Mouse (Mus musculus): Measurements from ENCODE around the gene Olfr714.
"Not testable (repeated sequence)": the region's sequence is repeated elsewhere in the genome, so short reads cannot be mapped to it uniquely, and the experiment has no call there.

The Olfr714 gene

DNA sequence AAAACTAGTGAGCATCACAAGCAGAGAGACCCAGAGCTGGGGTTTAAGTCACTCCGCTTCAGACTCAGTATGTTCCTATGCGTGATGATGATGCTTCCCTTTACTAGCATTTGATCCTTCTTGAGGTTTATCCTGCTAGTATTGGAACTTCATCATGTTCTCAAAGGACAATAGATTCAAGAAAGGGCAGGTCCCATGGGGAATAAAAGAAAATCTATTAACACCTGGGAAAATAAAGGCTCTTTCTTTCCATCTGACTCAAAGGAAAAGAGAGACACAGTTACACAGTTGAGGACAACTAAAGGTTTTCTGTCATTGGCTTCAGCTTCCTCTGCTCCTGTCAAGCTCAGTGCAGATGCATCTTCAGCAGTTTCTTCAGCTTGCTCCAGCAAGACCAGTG, at the start of gene Olfr714:
TSS of gene Olfr714 (plus strand) at position 301 of the 400 bp plus-strand sequence.
- H3K36me3 ChIP-seq (ENCODE audit: insufficient read depth, low read length), result no peaks in the 10 kb centered on the region
- TF ChIP-seq CTCF (conservative IDR thresholded peaks at IDR 0.05; ENCODE audit: low read length), result no peak
- no peak for TF ChIP-seq NANOG (IDR thresholded peaks at IDR 0.05; ENCODE audit: borderline replicate concordance, low read length)
- TF ChIP-seq POU5F1 (IDR thresholded peaks at IDR 0.05; ENCODE audit: borderline replicate concordance, low read length), result no peak
- no peaks in the 10 kb centered on the region for H3K4me1 ChIP-seq (replicated peaks; ENCODE audit: low read depth, low read length)
- H3K4me3 ChIP-seq (replicated peaks; ENCODE audit: low read length), result no peak within 1 kb of the TSS
- peaks cover 5% of the 10 kb centered on the region; the same call in 1 of the 2 replicates for H3K9me3 ChIP-seq (ENCODE audit: low read length)
- no peaks in the 10 kb centered on the region for H3K27me3 ChIP-seq (ENCODE audit: insufficient read depth, low read length)

DNA sequence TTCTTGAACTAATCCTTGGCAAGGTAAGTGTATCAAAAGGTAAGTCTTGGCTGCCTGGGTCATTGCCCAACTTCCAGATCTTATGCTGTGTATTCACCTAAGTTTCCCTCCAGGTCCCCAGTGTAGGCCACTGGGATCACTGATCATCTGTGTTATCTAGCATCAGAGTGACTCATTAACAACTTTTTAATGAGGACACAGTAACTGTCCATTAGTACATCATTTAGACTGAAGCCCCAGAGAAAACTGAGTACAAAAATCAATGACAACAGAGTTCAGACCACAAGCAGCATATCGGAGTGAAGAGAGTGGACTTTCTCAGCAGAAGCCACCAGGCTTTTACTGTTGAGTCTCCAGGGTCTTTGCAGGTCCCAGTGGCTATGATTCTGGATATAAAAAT, 39.9 kb upstream of the Olfr714 start, which contains the start of gene Olfr713:
TSS of gene Olfr713 (plus strand) at position 301 of the 400 bp plus-strand sequence.
- Histone ChIP-seq H3K9me3 (ENCODE audit: low read length) (no peaks in the 10 kb centered on the region), H3K4me3 (replicated peaks; ENCODE audit: low read length) (no peak within 1 kb of the TSS), H3K27me3 (ENCODE audit: insufficient read depth, low read length) (no peaks in the 10 kb centered on the region), H3K36me3 (ENCODE audit: insufficient read depth, low read length) (no peaks in the 10 kb centered on the region), H3K4me1 (replicated peaks; ENCODE audit: low read depth, low read length) (no peaks in the 10 kb centered on the region)
- no peak for TF ChIP-seq NANOG (IDR thresholded peaks at IDR 0.05; ENCODE audit: borderline replicate concordance, low read length)
- no peak for TF ChIP-seq POU5F1 (IDR thresholded peaks at IDR 0.05; ENCODE audit: borderline replicate concordance, low read length)
- no peak for TF ChIP-seq CTCF (conservative IDR thresholded peaks at IDR 0.05; ENCODE audit: low read length)

GRCm38 (mm10) chr7:107039934-107040563, 30.7 kb upstream of the Olfr714 start:
- no peaks in the 10 kb centered on the region for H3K4me1 ChIP-seq (replicated peaks; ENCODE audit: low read depth, low read length)
- H3K27me3 ChIP-seq (ENCODE audit: insufficient read depth, low read length), result no peaks in the 10 kb centered on the region
- H3K9me3 ChIP-seq (ENCODE audit: low read length), result no peaks in the 10 kb centered on the region
- TF ChIP-seq CTCF (conservative IDR thresholded peaks at IDR 0.05; ENCODE audit: low read length) (no peak), NANOG (IDR thresholded peaks at IDR 0.05; ENCODE audit: borderline replicate concordance, low read length) (no peak), POU5F1 (IDR thresholded peaks at IDR 0.05; ENCODE audit: borderline replicate concordance, low read length) (no peak)
- H3K36me3 ChIP-seq (ENCODE audit: insufficient read depth, low read length), result no peaks in the 10 kb centered on the region
- H3K4me3 ChIP-seq (replicated peaks; ENCODE audit: low read length), result no peak overlapping the region

GRCm38 (mm10) chr7:107043136-107043535, 27.6 kb upstream of the Olfr714 start:
- no peaks in the 10 kb centered on the region for H3K27me3 ChIP-seq (ENCODE audit: insufficient read depth, low read length)
- TF ChIP-seq CTCF (conservative IDR thresholded peaks at IDR 0.05; ENCODE audit: low read length) (no peak), POU5F1 (IDR thresholded peaks at IDR 0.05; ENCODE audit: borderline replicate concordance, low read length) (no peak), NANOG (IDR thresholded peaks at IDR 0.05; ENCODE audit: borderline replicate concordance, low read length) (no peak)
- H3K36me3 ChIP-seq (ENCODE audit: insufficient read depth, low read length), result no peaks in the 10 kb centered on the region
- H3K4me1 ChIP-seq (replicated peaks; ENCODE audit: low read depth, low read length), result no peaks in the 10 kb centered on the region
- no peak overlapping the region for H3K4me3 ChIP-seq (replicated peaks; ENCODE audit: low read length)
- H3K9me3 ChIP-seq (ENCODE audit: low read length), result no peaks in the 10 kb centered on the region

- no peak for TF ChIP-seq CTCF (conservative IDR thresholded peaks at IDR 0.05; ENCODE audit: low read length)
- TF ChIP-seq NANOG (IDR thresholded peaks at IDR 0.05; ENCODE audit: borderline replicate concordance, low read length), result no peak
- no peak for TF ChIP-seq POU5F1 (IDR thresholded peaks at IDR 0.05; ENCODE audit: borderline replicate concordance, low read length)
Measured at GRCm38 (mm10) chr7:107044407-107044806, 26.4 kb upstream of the Olfr714 start.

DNA sequence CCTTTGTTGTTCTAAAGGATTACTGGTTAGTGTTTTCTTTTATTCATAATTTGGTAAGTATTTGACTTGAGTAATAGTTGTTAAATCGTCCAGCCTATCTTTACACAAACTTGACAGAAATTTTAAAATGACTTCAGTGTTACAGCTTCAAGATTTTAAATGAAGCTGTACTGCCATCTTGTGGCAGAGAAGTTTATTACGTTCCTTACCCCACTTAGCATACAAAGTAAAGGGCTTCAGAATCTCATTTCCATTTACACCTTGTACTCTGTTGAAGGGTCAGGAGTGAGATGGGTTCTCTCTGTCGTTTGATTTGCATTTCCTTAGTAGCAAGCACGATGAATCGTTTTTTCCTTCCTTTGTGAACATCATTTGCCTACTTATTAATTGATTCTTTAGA, 24.9 kb upstream of the Olfr714 start:
- no peaks in the 10 kb centered on the region for H3K9me3 ChIP-seq (ENCODE audit: low read length)
- no peaks in the 10 kb centered on the region for H3K36me3 ChIP-seq (ENCODE audit: insufficient read depth, low read length)
- H3K4me3 ChIP-seq (replicated peaks; ENCODE audit: low read length), result no peak overlapping the region
- no peak for TF ChIP-seq POU5F1 (IDR thresholded peaks at IDR 0.05; ENCODE audit: borderline replicate concordance, low read length)
- peak; percentile 50 for TF ChIP-seq CTCF (conservative IDR thresholded peaks at IDR 0.05; ENCODE audit: low read length)
- no peaks in the 10 kb centered on the region for H3K4me1 ChIP-seq (replicated peaks; ENCODE audit: low read depth, low read length)
- H3K27me3 ChIP-seq (ENCODE audit: insufficient read depth, low read length), result no peaks in the 10 kb centered on the region

More at GRCm38 (mm10) chr7:107044407-107044806, 26.4 kb upstream of the Olfr714 start:
- Histone ChIP-seq H3K36me3 (ENCODE audit: insufficient read depth, low read length) (no peaks in the 10 kb centered on the region), H3K4me1 (replicated peaks; ENCODE audit: low read depth, low read length) (no peaks in the 10 kb centered on the region), H3K4me3 (replicated peaks; ENCODE audit: low read length) (no peak overlapping the region), H3K27me3 (ENCODE audit: insufficient read depth, low read length) (no peaks in the 10 kb centered on the region), H3K9me3 (ENCODE audit: low read length) (no peaks in the 10 kb centered on the region)

- H3K9me3 ChIP-seq (ENCODE audit: low read length), result no peaks in the 10 kb centered on the region
- TF ChIP-seq POU5F1 (IDR thresholded peaks at IDR 0.05; ENCODE audit: borderline replicate concordance, low read length) (no peak), NANOG (IDR thresholded peaks at IDR 0.05; ENCODE audit: borderline replicate concordance, low read length) (no peak), CTCF (conservative IDR thresholded peaks at IDR 0.05; ENCODE audit: low read length) (no peak)
- H3K4me3 ChIP-seq (replicated peaks; ENCODE audit: low read length), result no peak overlapping the region
- H3K4me1 ChIP-seq (replicated peaks; ENCODE audit: low read depth, low read length), result no peaks in the 10 kb centered on the region
- H3K27me3 ChIP-seq (ENCODE audit: insufficient read depth, low read length), result no peaks in the 10 kb centered on the region
- H3K36me3 ChIP-seq (ENCODE audit: insufficient read depth, low read length), result no peaks in the 10 kb centered on the region
Measured at GRCm38 (mm10) chr7:107047578-107047977, 23.2 kb upstream of the Olfr714 start.

DNA sequence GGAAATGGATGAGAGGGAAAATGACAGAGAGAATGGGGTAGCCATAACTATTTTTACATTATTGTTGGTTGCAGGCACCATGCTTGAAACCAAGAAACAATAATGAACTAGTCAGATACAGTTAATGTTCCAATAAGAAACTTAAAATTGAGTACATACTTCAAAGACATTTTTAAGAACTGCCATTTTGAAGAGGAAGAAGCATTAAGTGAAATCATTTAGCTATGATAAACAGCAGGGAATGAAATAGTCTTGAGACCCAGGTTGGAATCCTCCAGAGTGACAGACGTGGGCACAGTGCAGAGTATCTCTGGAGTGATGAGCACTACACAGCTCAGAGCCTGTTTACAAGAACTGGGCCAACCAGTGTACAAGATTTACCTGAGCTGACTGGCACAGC, 22.1 kb downstream of the Olfr714 start, which contains the start of gene Olfr17:
TSS of gene Olfr17 (plus strand) at position 301 of the 400 bp plus-strand sequence.
- no peaks in the 10 kb centered on the region for H3K4me1 ChIP-seq (replicated peaks; ENCODE audit: low read depth, low read length)
- no peaks in the 10 kb centered on the region for H3K36me3 ChIP-seq (ENCODE audit: insufficient read depth, low read length)
- H3K27me3 ChIP-seq (ENCODE audit: insufficient read depth, low read length), result no peaks in the 10 kb centered on the region
- no peaks in the 10 kb centered on the region for H3K9me3 ChIP-seq (ENCODE audit: low read length)
- TF ChIP-seq CTCF (conservative IDR thresholded peaks at IDR 0.05; ENCODE audit: low read length) (no peak), POU5F1 (IDR thresholded peaks at IDR 0.05; ENCODE audit: borderline replicate concordance, low read length) (no peak), NANOG (IDR thresholded peaks at IDR 0.05; ENCODE audit: borderline replicate concordance, low read length) (no peak)
- H3K4me3 ChIP-seq (replicated peaks; ENCODE audit: low read length), result no peak within 1 kb of the TSS

DNA sequence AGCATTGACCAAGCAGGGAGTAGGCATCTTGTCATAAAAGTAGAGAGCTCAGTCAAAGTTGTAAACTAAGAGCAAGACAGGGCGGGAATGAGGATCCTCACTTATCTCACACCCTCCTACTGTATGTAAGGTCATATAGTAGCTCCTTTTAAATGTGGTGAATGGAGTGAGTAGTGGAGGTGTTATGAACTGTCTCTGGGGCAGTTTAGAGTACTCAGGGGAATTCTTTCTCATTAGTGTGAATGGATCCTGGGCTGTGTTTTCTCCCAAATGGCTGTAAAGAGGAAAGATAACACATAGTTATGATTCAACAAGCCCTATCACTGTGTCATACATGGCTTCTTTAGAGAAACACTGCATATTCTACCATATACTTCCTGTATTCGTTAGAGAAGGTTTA, 39.5 kb downstream of the Olfr714 start, which contains the start of gene Olfr715b:
TSS of gene Olfr715b (minus strand) at position 101 of the 400 bp plus-strand sequence.
- H3K27me3 ChIP-seq (ENCODE audit: insufficient read depth, low read length); H3K36me3 ChIP-seq (ENCODE audit: insufficient read depth, low read length); H3K9me3 ChIP-seq (ENCODE audit: low read length); H3K4me1 ChIP-seq (replicated peaks; ENCODE audit: low read depth, low read length); H3K4me3 ChIP-seq (replicated peaks; ENCODE audit: low read length): not testable (repeated sequence)

Data from E14TG2a.4 (cell line).